Mouse (Mus musculus): ENCODE results near the gene Shisa7.

The Shisa7 gene

DNA sequence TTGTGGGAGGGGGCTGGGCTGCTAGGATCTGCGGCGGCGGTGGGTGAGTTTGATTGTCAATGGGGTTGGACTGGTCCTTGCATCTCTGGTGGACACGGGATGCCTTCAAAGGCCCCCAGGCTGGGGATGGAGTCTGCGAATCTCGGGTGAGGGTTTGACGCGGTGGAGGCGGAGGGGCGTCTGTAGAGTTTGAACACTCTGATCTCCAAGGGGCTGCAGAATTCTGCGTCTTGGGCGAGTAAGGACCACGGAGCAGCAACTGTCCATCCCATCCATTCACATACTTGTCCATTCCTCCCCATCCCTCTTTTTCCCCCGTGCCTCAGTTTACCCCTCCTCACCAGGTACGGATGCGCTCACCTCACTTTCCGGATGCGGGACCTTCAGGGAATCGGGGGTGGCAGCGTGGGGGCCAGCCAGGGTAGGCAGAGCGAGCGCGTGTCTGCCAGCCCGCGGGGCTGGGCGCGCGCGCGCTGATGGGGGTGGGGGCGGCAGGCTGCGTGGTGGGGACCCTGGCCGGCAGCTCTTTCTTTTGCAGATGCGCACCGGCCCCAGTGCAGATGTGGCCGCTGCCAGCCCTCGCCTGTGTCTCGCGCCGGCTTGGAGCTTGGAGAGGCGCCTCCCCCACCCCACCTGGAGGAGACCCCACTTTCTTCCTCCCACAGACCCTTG, at the start of gene Shisa7:
TSS of gene Shisa7 (minus strand) at position 452 of the 672 bp plus-strand sequence.
- no peak for DNase-seq

- no peak for DNase-seq
Measured at GRCm38 (mm10) chr7:4886680-4887079, 42.2 kb upstream of the Shisa7 start.

GRCm38 (mm10) chr7:4879036-4879435, 34.5 kb upstream of the Shisa7 start:
- DNase-seq: peak; percentile 72

GRCm38 (mm10) chr7:4878186-4878585, 33.7 kb upstream of the Shisa7 start:
- DNase-seq: peak; percentile 73

DNA sequence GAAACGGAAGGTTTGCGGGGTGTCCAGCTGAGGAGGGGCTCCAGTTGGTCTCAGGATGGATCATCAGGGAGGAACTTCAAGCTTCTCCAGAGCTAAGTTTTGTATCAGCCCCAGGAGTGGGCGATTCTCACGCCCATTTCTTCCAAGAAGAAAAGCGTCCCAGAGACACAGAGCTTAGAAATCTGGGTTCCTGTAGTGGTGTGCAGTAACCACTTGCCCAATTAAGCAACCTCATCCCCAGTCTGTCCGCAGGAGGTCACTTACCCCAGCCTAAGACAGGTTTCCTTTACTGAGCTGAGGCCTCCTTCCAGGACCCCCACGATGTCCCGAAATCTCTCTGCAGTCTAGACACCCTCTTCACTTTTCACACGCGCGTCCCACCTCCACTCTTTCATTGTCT, 32.7 kb upstream of the Shisa7 start:
- DNase-seq: no peak

DNA sequence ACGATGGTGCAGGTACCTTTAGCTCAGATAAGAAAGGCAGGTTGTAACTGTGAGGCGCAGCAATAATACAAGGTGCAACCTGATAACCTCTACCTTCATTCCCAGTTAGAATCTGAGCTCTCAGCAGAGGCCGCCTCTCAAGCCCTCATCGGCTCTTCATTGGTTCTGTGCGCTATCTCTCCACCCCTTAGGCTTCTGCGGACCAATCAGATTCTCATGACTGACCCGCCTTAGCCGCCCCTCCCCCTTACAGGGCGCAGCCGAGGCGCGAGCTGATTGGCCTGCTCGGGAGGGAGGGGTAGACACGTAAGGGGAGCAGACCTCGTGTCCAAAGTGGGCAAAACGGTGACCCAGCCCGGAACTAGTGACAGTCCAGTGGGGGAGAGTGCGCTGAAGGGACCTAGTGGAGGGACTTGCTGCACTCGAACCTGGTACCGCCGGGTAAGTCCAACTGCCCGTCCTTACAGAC, 32.3 kb upstream of the Shisa7 start, which contains the start of gene Isoc2a:
TSS of gene Isoc2a (plus strand) at position 401 of the 469 bp plus-strand sequence.
- DNase-seq: peak; percentile 96

GRCm38 (mm10) chr7:4870133-4870532, 25.6 kb upstream of the Shisa7 start, which contains the start of gene Isoc2b:
Gene Isoc2b (minus strand): TSS chr7:4870258.
- no peak for DNase-seq

GRCm38 (mm10) chr7:4866631-4867180, 22.2 kb upstream of the Shisa7 start:
- DNase-seq: no peak

GRCm38 (mm10) chr7:4865579-4866493, 21.3 kb upstream of the Shisa7 start:
- peak; percentile 99 for DNase-seq

DNA sequence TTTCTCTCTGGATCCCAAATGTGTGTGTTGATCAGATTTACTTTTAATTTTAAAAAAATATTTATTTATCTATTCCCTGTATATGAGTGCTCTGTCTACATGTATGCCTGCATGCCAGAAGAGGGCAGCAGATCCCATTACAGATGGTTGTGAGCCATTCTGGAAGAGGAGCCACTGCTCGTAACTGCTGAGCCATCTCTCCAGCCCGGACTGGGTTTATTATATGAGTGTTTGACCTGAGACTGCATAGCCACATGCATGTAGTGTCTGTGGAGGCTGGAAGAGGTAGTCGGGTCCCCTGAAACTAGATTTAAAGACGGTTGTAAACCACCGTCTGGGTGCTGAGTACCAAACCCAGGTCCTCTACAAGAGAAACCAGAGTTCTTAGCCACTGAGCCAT, 20.6 kb upstream of the Shisa7 start:
- DNase-seq: peak; percentile 73

GRCm38 (mm10) chr7:4864130-4864845, 19.8 kb upstream of the Shisa7 start:
- peak; percentile 52 for DNase-seq

- DNase-seq: peak; percentile 40
Measured at GRCm38 (mm10) chr7:4863541-4864080, 19.1 kb upstream of the Shisa7 start.

- DNase-seq: peak; percentile 97
Measured at GRCm38 (mm10) chr7:4863041-4863440, 18.5 kb upstream of the Shisa7 start.

DNA sequence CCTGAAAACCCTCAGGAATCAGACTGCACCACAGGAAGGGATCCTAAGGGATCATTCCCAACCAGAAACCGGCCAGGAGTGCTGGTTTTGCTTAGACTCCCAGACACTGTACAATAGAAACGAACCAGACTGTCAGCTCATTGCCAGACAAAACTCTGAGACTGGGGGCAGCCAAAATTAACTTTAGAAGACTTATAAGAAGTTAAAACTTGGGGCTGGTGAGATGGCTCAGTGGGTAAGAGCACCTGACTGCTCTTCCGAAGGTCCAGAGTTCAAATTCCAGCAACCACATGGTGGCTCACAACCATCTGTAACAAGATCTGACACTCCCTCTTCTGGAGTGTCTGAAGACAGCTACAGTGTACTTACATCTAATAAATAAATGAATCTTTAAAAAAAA, 16.4 kb upstream of the Shisa7 start:
- peak; percentile 85 for DNase-seq

- DNase-seq: no peak
Measured at GRCm38 (mm10) chr7:4859418-4859978, 15.0 kb upstream of the Shisa7 start.

DNA sequence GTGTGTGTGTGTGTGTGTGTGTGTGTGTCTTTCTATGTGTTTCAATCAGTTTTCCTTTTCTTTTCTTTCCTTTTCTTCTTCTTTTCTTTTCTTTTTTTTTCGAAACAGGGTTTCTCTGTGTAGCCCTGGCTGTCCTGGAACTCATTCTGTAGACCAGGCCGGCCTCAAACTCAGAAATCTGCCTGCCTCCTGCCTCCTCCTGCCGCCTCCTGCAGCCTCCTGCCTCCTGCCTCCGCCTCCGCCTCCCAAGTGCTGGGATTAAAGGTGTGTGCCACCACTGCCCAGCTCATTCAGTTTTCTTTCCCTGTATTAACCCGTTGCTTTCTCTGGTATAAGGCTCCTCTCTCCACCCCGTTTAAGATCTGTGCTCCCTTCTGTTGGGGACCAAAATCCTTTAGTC, 12.8 kb upstream of the Shisa7 start:
- DNase-seq: no peak

GRCm38 (mm10) chr7:4856508-4856907, 12.0 kb upstream of the Shisa7 start:
- no peak for DNase-seq

DNA sequence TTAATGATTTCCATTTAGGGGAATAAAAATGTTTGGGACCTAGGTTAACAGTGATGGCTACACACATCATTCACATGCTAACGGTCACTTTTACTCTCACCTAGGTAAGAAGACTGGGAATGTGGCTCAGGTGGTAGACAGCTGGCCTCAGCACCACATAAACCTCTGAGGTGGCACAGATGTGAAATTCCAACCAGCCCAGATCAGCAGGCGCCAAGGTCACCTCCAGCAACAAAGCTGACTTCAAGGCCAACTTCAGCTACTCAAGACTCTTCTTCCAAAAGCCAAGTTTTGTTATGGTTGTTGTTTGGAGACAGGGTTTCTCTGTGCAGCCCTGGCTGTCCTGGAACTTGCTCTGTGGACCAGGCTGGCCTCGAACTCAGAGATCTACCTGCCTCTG, 9.1 kb upstream of the Shisa7 start:
- DNase-seq: no peak

- DNase-seq: no peak
Measured at GRCm38 (mm10) chr7:4851315-4851688, 6.8 kb upstream of the Shisa7 start.

DNA sequence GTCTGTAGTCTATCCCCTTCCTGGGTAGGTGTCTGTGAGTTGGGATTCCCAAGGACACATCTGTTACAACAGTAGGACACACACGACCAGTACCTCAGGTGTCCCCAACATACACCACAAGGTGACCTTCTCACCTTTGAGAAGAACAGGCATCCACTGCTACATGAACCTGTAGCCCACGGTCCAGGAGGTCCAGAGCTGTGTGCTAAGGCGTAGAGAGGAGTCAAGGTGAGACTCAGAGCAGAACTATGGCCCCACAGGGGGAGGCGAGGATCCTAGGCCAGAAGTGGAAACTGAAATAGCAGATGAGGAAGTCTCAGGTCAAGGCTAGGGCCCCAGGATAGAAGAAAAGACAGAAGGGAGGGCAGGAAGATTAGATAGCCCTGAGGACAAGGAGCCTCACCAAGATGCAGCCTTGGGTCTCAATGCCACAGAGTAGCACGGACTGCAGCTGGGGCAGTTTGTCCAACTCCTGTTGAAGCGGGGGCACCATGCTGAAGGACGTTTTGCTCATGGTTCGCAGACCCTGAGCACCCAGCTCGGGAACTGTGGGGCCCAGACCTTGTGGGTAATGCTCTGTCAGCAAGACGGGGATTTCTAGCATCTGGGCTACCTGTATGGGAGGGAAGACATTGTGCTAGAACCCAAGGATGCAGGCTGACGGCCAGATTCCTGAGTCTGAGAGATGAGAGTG, 6.3 kb upstream of the Shisa7 start:
- no peak for DNase-seq

DNA sequence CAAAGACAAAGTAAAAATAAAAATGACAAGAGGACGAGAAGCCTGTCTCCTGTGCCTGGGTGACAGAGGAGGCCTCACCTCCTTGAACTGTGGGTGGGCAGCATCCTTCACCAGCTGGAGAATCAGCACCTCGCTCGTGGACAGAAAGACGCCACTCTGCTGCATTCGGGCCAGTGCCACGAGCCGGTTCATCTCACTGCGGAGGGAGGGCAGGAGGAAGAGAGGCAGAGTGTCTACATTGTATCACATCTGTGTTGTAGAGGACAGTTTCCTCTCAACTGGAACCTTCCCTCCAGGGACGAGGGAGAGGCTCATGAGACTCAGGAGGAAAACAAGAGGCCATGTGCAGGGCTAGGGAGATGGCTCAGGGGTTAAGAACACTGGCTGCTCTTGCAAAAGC, 4.9 kb upstream of the Shisa7 start:
- DNase-seq: no peak

- peak; percentile 68 for DNase-seq
Measured at GRCm38 (mm10) chr7:4844917-4845309, 417 bp upstream of the Shisa7 start.

Measured in kidney, adult 9 months (tissue).